Mouse (Mus musculus) MEL (cell line): ENCODE data around the gene Atp1a2. TPM values are rescaled to one million over a fixed set of nuclear protein-coding genes. Genes with fewer than 3 reads are reported as not detected.

Experiments
- DNase-seq: peaks from one replicate; pipeline ENCODE4 v3.0.0; 2011; ENCODE audit warnings: low read depth, low spot score
- H3K27ac ChIP-seq: 2 replicates; pipeline ENCODE4 v1.5.1; 2012; ENCODE audit warnings: low read depth, mild to moderate bottlenecking, control low read depth, low read length, moderate library complexity; ENCODE audit not compliant: control insufficient read depth
- H3K27me3 ChIP-seq, 2 experiments: fragments of 150-350 bp in 1 of 2; sonication (generic) in 1 of 2; 2 replicates each; pipeline ENCODE4 v1.6.1; 2012; ENCODE audit warnings: low read length in 2 of 2, mild to moderate bottlenecking in 2 of 2, improper control_type of control experiment in 1 of 2, moderate library complexity in 1 of 2; ENCODE audit not compliant: insufficient read depth in 2 of 2, control insufficient read depth in 1 of 2
- H3K36me3 ChIP-seq, 2 experiments: 2 replicates each; pipeline ENCODE4 v1.6.1; 2012 to 2014; ENCODE audit warnings: low read length in 2 of 2, improper control_type of control experiment in 1 of 2, inconsistent platforms in 1 of 2, mild to moderate bottlenecking in 1 of 2; ENCODE audit not compliant: insufficient read depth in 2 of 2, control insufficient read depth in 1 of 2
- H3K4me1 ChIP-seq, 2 experiments: fragments of 150-350 bp in 1 of 2; sonication (generic) in 1 of 2; 2 replicates each; pipeline ENCODE4 v1.6.1; 2012; ENCODE audit warnings: low read length in 2 of 2, improper control_type of control experiment in 1 of 2, mild to moderate bottlenecking in 1 of 2; ENCODE audit not compliant: insufficient read depth in 2 of 2, control insufficient read depth in 1 of 2
- H3K4me3 ChIP-seq, 2 experiments: fragments of 150-350 bp in 1 of 2; sonication (generic) in 1 of 2; 2 replicates each; pipeline ENCODE4 v1.5.1; 2012; ENCODE audit warnings: low read depth in 2 of 2, low read length in 2 of 2, mild to moderate bottlenecking in 2 of 2, moderate library complexity in 2 of 2, control low read depth in 1 of 2, improper control_type of control experiment in 1 of 2; ENCODE audit not compliant: control insufficient read depth in 1 of 2, insufficient read depth in 1 of 2
- H3K79me2 ChIP-seq: 2 replicates; pipeline ENCODE4 v1.6.1; 2012; ENCODE audit warnings: mild to moderate bottlenecking, low read length, moderate library complexity; ENCODE audit not compliant: control insufficient read depth, poor library complexity, insufficient read depth
- H3K9ac ChIP-seq: 2 replicates; pipeline ENCODE4 v1.6.1; 2012; ENCODE audit warnings: low read depth, mild to moderate bottlenecking, control low read depth, low read length, moderate library complexity; ENCODE audit not compliant: control insufficient read depth, poor library complexity, severe bottlenecking
- H3K9me3 ChIP-seq: fragments of 150-350 bp; sonication (generic); replicated peaks from 2 replicates; pipeline ENCODE4 v1.6.1; 2012; ENCODE audit warnings: mild to moderate bottlenecking, low read length, improper control_type of control experiment, moderate library complexity; ENCODE audit not compliant: insufficient read depth
- CHD2 ChIP-seq: IDR thresholded peaks from 2 replicates; pipeline ENCODE4 v1.6.1; 2011; ENCODE audit warnings: low read length, improper control_type of control experiment
- CTCF ChIP-seq, 3 experiments: IDR thresholded peaks in 2 of 3; conservative IDR thresholded peaks in 1 of 3; 2 replicates each; pipeline ENCODE4 v1.5.1; 2011 to 2012; ENCODE audit warnings: low read length in 3 of 3, low read depth in 2 of 3, mild to moderate bottlenecking in 2 of 3, improper control_type of control experiment in 1 of 3, inconsistent platforms in 1 of 3, mixed read lengths in 1 of 3, moderate library complexity in 1 of 3; ENCODE audit not compliant: control insufficient read depth in 1 of 3, insufficient read depth in 1 of 3, poor library complexity in 1 of 3, severe bottlenecking in 1 of 3
- E2F4 ChIP-seq: IDR thresholded peaks from 2 replicates; pipeline ENCODE4 v1.6.1; 2011; ENCODE audit warnings: low read depth, low read length, improper control_type of control experiment, borderline replicate concordance
- ELF1 ChIP-seq: IDR thresholded peaks from 2 replicates; pipeline ENCODE4 v1.6.1; 2014; ENCODE audit warnings: low read depth, mild to moderate bottlenecking, inconsistent platforms, low read length, improper control_type of control experiment, moderate library complexity
- GABPA ChIP-seq: IDR thresholded peaks from 2 replicates; pipeline ENCODE4 v1.6.1; 2012; ENCODE audit warnings: low read depth, mild to moderate bottlenecking, inconsistent platforms, low read length, improper control_type of control experiment, moderate library complexity
- JUND ChIP-seq: IDR thresholded peaks from 2 replicates; pipeline ENCODE4 v1.6.1; 2011; ENCODE audit warnings: low read depth, mild to moderate bottlenecking, improper control_type of control experiment, low read length
- MAX ChIP-seq: IDR thresholded peaks from 2 replicates; pipeline ENCODE4 v1.6.1; 2011; ENCODE audit warnings: low read length, improper control_type of control experiment
- MAZ ChIP-seq: IDR thresholded peaks from 2 replicates; pipeline ENCODE4 v1.6.1; 2012; ENCODE audit warnings: low read depth, mild to moderate bottlenecking, inconsistent platforms, low read length, improper control_type of control experiment
- MEF2A ChIP-seq: IDR thresholded peaks from 2 replicates; pipeline ENCODE4 v1.6.1; 2014; ENCODE audit warnings: low read depth, mild to moderate bottlenecking, inconsistent platforms, low read length, improper control_type of control experiment; ENCODE audit not compliant: poor library complexity, insufficient replicate concordance, severe bottlenecking; ENCODE audit errors: extremely low read depth
- MYB ChIP-seq: IDR thresholded peaks from 2 replicates; pipeline ENCODE4 v1.6.1; 2011; ENCODE audit warnings: mild to moderate bottlenecking, low read depth, low read length, improper control_type of control experiment
- NRF1 ChIP-seq: IDR thresholded peaks from 2 replicates; pipeline ENCODE4 v1.6.1; 2014; ENCODE audit warnings: low read depth, mild to moderate bottlenecking, inconsistent platforms, low read length, improper control_type of control experiment, moderate library complexity; ENCODE audit not compliant: poor library complexity, insufficient read depth, severe bottlenecking
- POLR2A ChIP-seq, 2 experiments: IDR thresholded peaks; 2 replicates each; pipeline ENCODE4 v1.6.1; 2011 to 2012; ENCODE audit warnings: low read length in 2 of 2, mild to moderate bottlenecking in 2 of 2, control low read depth in 1 of 2, improper control_type of control experiment in 1 of 2, low read depth in 1 of 2, moderate library complexity in 1 of 2; ENCODE audit not compliant: control insufficient read depth in 1 of 2, insufficient read depth in 1 of 2, poor library complexity in 1 of 2
- POLR2AphosphoS2 ChIP-seq: IDR thresholded peaks from 2 replicates; pipeline ENCODE4 v1.6.1; 2011; ENCODE audit warnings: low read length, improper control_type of control experiment
- POLR2AphosphoS5 ChIP-seq: IDR thresholded peaks from 2 replicates; pipeline ENCODE4 v1.6.1; 2012; ENCODE audit warnings: low read depth, borderline replicate concordance, mild to moderate bottlenecking, inconsistent platforms, low read length, moderate library complexity, mixed read lengths
- RAD21 ChIP-seq: IDR thresholded peaks from 2 replicates; pipeline ENCODE4 v1.6.1; 2011; ENCODE audit warnings: mild to moderate bottlenecking, low read depth, low read length, improper control_type of control experiment
- SIN3A ChIP-seq: IDR thresholded peaks from 2 replicates; pipeline ENCODE4 v1.6.1; 2012; ENCODE audit warnings: low read length, improper control_type of control experiment, inconsistent platforms
- SMC3 ChIP-seq: IDR thresholded peaks from 2 replicates; pipeline ENCODE4 v1.6.1; 2011; ENCODE audit warnings: low read depth, low read length, improper control_type of control experiment
- TBP ChIP-seq: IDR thresholded peaks from 2 replicates; pipeline ENCODE4 v1.8.0; 2011; ENCODE audit warnings: low read depth, low read length, improper control_type of control experiment
- USF1 ChIP-seq: IDR thresholded peaks from 2 replicates; pipeline ENCODE4 v1.6.1; 2014; ENCODE audit warnings: low read depth, mild to moderate bottlenecking, inconsistent platforms, low read length, improper control_type of control experiment, moderate library complexity
- USF2 ChIP-seq, 2 experiments: IDR thresholded peaks; 2 replicates each; pipeline ENCODE4 v1.6.1; 2011 to 2012; ENCODE audit warnings: improper control_type of control experiment in 2 of 2, low read length in 2 of 2, borderline replicate concordance in 1 of 2, inconsistent platforms in 1 of 2, low read depth in 1 of 2, mild to moderate bottlenecking in 1 of 2; ENCODE audit not compliant: insufficient read depth in 1 of 2
- ZKSCAN1 ChIP-seq: IDR thresholded peaks from 2 replicates; pipeline ENCODE4 v1.6.1; 2012; ENCODE audit warnings: low read depth, mild to moderate bottlenecking, inconsistent platforms, low read length, improper control_type of control experiment, moderate library complexity
- polyA plus RNA-seq, 2 experiments: library from polyadenylated mRNA; stranded (reverse) in 1 of 2; unstranded in 1 of 2; fragments of >175 nt in 1 of 2; fragments of >200 nt in 1 of 2; gene quantifications; 2 replicates each; pipeline versions ENCODE4 v1.2.1 to v1.2.4; 2012; ENCODE audit warnings: low replicate concordance in 2 of 2, low read depth in 1 of 2; ENCODE audit not compliant: insufficient read length in 2 of 2, insufficient read depth in 1 of 2, missing spikeins in 1 of 2
- total RNA-seq: library from RNA; depleted of rRNA; stranded (reverse); fragments of 300-350 nt; gene quantifications from 2 replicates; pipeline ENCODE4 v1.2.3, GENCODE M21; 2012

Atp1a2 gene
- total and polyA plus RNA-seq, 3 experiments, result 0.04 TPM; not detected in 2

- H3K27me3 ChIP-seq, result peaks cover 3 to 4% of the 10 kb centered on the region in 2 experiments; a peak in 3 of 4 replicates
- peak; percentile 93 for DNase-seq
- no peaks in the 10 kb centered on the region for H3K79me2 ChIP-seq
- no peaks in the 10 kb centered on the region for H3K9me3 ChIP-seq
- TF ChIP-seq CHD2 (no peak), SMC3 (no peak), MAX (peak; percentile 53; the same call in 1 of the 2 replicates), ZKSCAN1 (no peak), CTCF (IDR thresholded peaks at IDR 0.05 in 2 of 3, conservative IDR thresholded peaks at IDR 0.05 in 1 of 3; ENCODE audit: control insufficient read depth in 1 of 3, insufficient read depth in 1 of 3, low read depth in 2 of 3, low read length in 3 of 3, poor library complexity in 1 of 3, severe bottlenecking in 1 of 3) (no peak), MAZ (peak; percentile 80; the same call in 1 of the 2 replicates), NRF1 (no peak), USF1 (no peak), POLR2A (IDR thresholded peaks at IDR 0.05; ENCODE audit: control insufficient read depth in 1 of 2, insufficient read depth in 1 of 2, low read depth in 1 of 2, low read length in 2 of 2, poor library complexity in 1 of 2) (peak in 1 of 2 experiments; percentile 53; a peak in 2 of 4 replicates), POLR2AphosphoS5 (no peak), E2F4 (no peak), TBP (no peak), MYB (no peak), RAD21 (no peak), SIN3A (no peak), ELF1 (peak; percentile 57; the same call in 1 of the 2 replicates), POLR2AphosphoS2 (no peak)
- H3K4me3 ChIP-seq, result peak within 1 kb of the TSS; percentile 47 to 56
- H3K27ac ChIP-seq, result no peak within 1 kb of the TSS; the same call in 1 of the 2 replicates
- H3K36me3 ChIP-seq, result peaks cover 0 to 6% of the 10 kb centered on the region in 2 experiments; a peak in 1 of 4 replicates
- H3K9ac ChIP-seq, result peak within 1 kb of the TSS; percentile 41
- peaks cover 0 to 12% of the 10 kb centered on the region in 2 experiments; a peak in 2 of 4 replicates for H3K4me1 ChIP-seq
Observed at GRCm38 (mm10) chr1:172340729-172341321, 43.0 kb upstream of the Atp1a2 start, which contains the start of gene Kcnj10. Kcnj10 (plus strand) TSS chr1:172341210.

- peaks cover 5 to 6% of the 10 kb centered on the region in 2 experiments for H3K27me3 ChIP-seq
- H3K79me2 ChIP-seq, result no peaks in the 10 kb centered on the region
- H3K9me3 ChIP-seq, result no peaks in the 10 kb centered on the region
- H3K36me3 ChIP-seq, result peaks cover 0 to 6% of the 10 kb centered on the region in 2 experiments; a peak in 1 of 4 replicates
- no peak overlapping the region for H3K27ac ChIP-seq
- H3K4me3 ChIP-seq, result no peak overlapping the region
- peaks cover 0 to 12% of the 10 kb centered on the region in 2 experiments; a peak in 2 of 4 replicates for H3K4me1 ChIP-seq
- DNase-seq, result no peak
- no peak overlapping the region for H3K9ac ChIP-seq
- TF ChIP-seq POLR2A (IDR thresholded peaks at IDR 0.05; ENCODE audit: control insufficient read depth in 1 of 2, insufficient read depth in 1 of 2, low read depth in 1 of 2, low read length in 2 of 2, poor library complexity in 1 of 2) (no peak), JUND (no peak), MEF2A (no peak), GABPA (no peak), MAX (no peak), USF2 (IDR thresholded peaks at IDR 0.05; ENCODE audit: borderline replicate concordance in 1 of 2, insufficient read depth in 1 of 2, low read depth in 1 of 2, low read length in 2 of 2) (no peak)
Observed at GRCm38 (mm10) chr1:172337411-172338185, 39.7 kb upstream of the Atp1a2 start.
